Mouse (Mus musculus) stomach, postnatal 0 days (tissue): ENCODE measurements around the gene Vav2.

Experiments
- CTCF ChIP-seq: IDR thresholded peaks from 2 replicates; pipeline ENCODE4 v1.5.1; 2016; ENCODE audit warnings: antibody characterized with exemption, low read depth, mild to moderate bottlenecking, moderate library complexity
- EP300 ChIP-seq: optimal IDR thresholded peaks from 2 replicates; pipeline ENCODE3; 2016; ENCODE audit warnings: antibody characterized with exemption

GRCm38 (mm10) chr2:27352720-27353119 lies 74.1 kb downstream of the Vav2 start:
- TF ChIP-seq CTCF, result no peak
- TF ChIP-seq EP300, result no peak
